Mouse (Mus musculus) forebrain, embryonic 14.5 days (tissue): Measurements from ENCODE around the gene Slc51a. TPM values are rescaled to one million over a fixed set of nuclear protein-coding genes. Genes with fewer than 3 reads are reported as not detected.

Source experiments
- ATAC-seq: fragments of 200-750 bp; cut with Nextera tagmentation; 2 replicates; pipeline ENCODE4 v1.8.0; 2017; ENCODE audit warnings: mild to moderate bottlenecking, moderate library complexity
- DNase-seq: peaks from one replicate; pipeline ENCODE4 v3.0.0-alpha.2; 2015; ENCODE audit warnings: low spot score
- H3K27ac ChIP-seq: fragments of 300-500 bp; sonication (generic); 2 replicates; pipeline ENCODE4 v1.5.1; 2014; ENCODE audit warnings: low read depth, mild to moderate bottlenecking, control low read depth, low read length, moderate library complexity
- H3K27me3 ChIP-seq: fragments of 300-500 bp; sonication (generic); replicated peaks from 2 replicates; pipeline ENCODE4 v1.6.1; 2014; ENCODE audit warnings: low read length, control low read depth, mixed read lengths; ENCODE audit not compliant: control insufficient read depth, insufficient read depth
- H3K36me3 ChIP-seq: fragments of 300-500 bp; sonication (generic); 2 replicates; pipeline ENCODE4 v1.6.1; 2014; ENCODE audit warnings: low read length, control low read depth; ENCODE audit not compliant: control insufficient read depth, insufficient read depth
- H3K4me1 ChIP-seq: fragments of 300-500 bp; sonication (generic); 2 replicates; pipeline ENCODE4 v1.6.1; 2014; ENCODE audit warnings: antibody characterized with exemption, low read length, control low read depth; ENCODE audit not compliant: control insufficient read depth, insufficient read depth
- H3K4me2 ChIP-seq: fragments of 300-500 bp; sonication (generic); 2 replicates; pipeline ENCODE4 v1.6.1; 2014; ENCODE audit warnings: mild to moderate bottlenecking, control low read depth, low read length
- H3K4me3 ChIP-seq: fragments of 300-500 bp; sonication (generic); 2 replicates; pipeline ENCODE4 v1.5.1; 2014; ENCODE audit warnings: low read depth, low read length, control low read depth
- H3K9ac ChIP-seq: fragments of 300-500 bp; sonication (generic); 2 replicates; pipeline ENCODE4 v1.6.1; 2014; ENCODE audit warnings: mild to moderate bottlenecking, low read length, control low read depth, moderate library complexity
- H3K9me3 ChIP-seq: fragments of 300-500 bp; sonication (generic); replicated peaks from 2 replicates; pipeline ENCODE4 v1.6.1; 2016; ENCODE audit warnings: low read length, control low read depth, mixed read lengths; ENCODE audit not compliant: control insufficient read depth
- WGBS: fragments of 180-500 bp; shearing (Covaris S2); extraction: QIAGEN DNeasy Blood & Tissue Kit; methylation state at CpG from one replicate; pipeline ENCODE4 v1.1.7; 2014; 5-methylcytosine and 5-hydroxymethylcytosine counted together
- polyA plus RNA-seq: library from polyadenylated mRNA; unstranded; fragments of >200 nt; fragmentation: Nextera tagmentation; extraction: Ambion mirVana; gene quantifications from 2 replicates; pipeline ENCODE4 v1.2.1, GENCODE M21; 2014

Gene Slc51a
- polyA plus RNA-seq, 1 experiment from 2014 or later, result 0.20 TPM

- no peak overlapping the region for H3K9ac ChIP-seq
- no peak overlapping the region for H3K27ac ChIP-seq
- no peak overlapping the region for H3K4me3 ChIP-seq
- H3K9me3 ChIP-seq, result no peaks in the 10 kb centered on the region
- H3K4me1 ChIP-seq, result no peaks in the 10 kb centered on the region
- ATAC-seq (no peak), DNase-seq (no peak)
- H3K27me3 ChIP-seq, result no peaks in the 10 kb centered on the region
- WGBS, result 57% methylated on average over 7 of the region's 7 CpGs
- H3K4me2 ChIP-seq, result no peak overlapping the region
- H3K36me3 ChIP-seq, result no peaks in the 10 kb centered on the region
These were observed 3.2 kb downstream of the Slc51a start for GRCm38 (mm10) chr16:32484431-32484871.

GRCm38 (mm10) chr16:32479415-32479814, 8.3 kb downstream of the Slc51a start:
- Histone ChIP-seq H3K9ac (no peak overlapping the region), H3K4me1 (no peaks in the 10 kb centered on the region), H3K9me3 (no peaks in the 10 kb centered on the region), H3K4me2 (no peak overlapping the region), H3K27ac (no peak overlapping the region), H3K27me3 (no peaks in the 10 kb centered on the region), H3K4me3 (no peak overlapping the region), H3K36me3 (no peaks in the 10 kb centered on the region)
- DNase-seq, result no peak
- WGBS, result 78% methylated on average over 2 of the region's 2 CpGs
- ATAC-seq, result no peak

DNA sequence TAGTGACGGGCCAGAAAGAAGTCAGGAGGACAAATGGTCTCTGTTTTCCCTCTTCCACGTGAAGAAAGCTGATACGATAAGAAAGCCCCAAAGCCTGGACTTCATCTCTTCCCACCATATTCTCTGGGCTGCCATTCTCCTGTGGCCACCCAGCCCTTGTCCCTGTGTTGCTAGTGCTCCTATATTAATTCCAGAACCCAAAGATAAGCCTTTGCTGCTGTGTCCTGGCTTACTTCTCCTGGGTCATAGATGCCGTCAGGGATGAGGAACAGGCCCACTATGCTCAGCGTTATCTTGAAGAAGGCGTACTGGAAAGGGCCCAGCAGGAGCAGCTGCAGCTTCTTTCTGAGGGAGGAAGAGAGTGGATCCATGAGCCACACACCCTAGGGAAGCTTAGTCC, 10.4 kb downstream of the Slc51a start:
- DNase-seq, result no peak
- H3K4me1 ChIP-seq, result no peaks in the 10 kb centered on the region
- H3K9me3 ChIP-seq, result no peaks in the 10 kb centered on the region
- no peak overlapping the region for H3K27ac ChIP-seq
- 94% methylated on average over 6 of the region's 6 CpGs for WGBS
- no peak overlapping the region for H3K4me3 ChIP-seq
- no peak for ATAC-seq
- H3K9ac ChIP-seq, result no peak overlapping the region
- H3K4me2 ChIP-seq, result no peak overlapping the region
- no peaks in the 10 kb centered on the region for H3K27me3 ChIP-seq
- H3K36me3 ChIP-seq, result peaks cover 7% of the 10 kb centered on the region

- ATAC-seq, result no peak
- Histone ChIP-seq H3K4me1 (no peaks in the 10 kb centered on the region), H3K9ac (no peak overlapping the region), H3K36me3 (peaks cover 46% of the 10 kb centered on the region), H3K27ac (no peak overlapping the region), H3K4me2 (no peak overlapping the region), H3K4me3 (no peak overlapping the region), H3K27me3 (no peaks in the 10 kb centered on the region), H3K9me3 (no peaks in the 10 kb centered on the region)
- 81% methylated on average over 7 of the region's 7 CpGs for WGBS
- DNase-seq, result no peak
These were observed 15.2 kb downstream of the Slc51a start for GRCm38 (mm10) chr16:32472276-32473015.

- H3K27ac ChIP-seq, result no peak overlapping the region
- ATAC-seq, result no peak
These were observed 18.1 kb downstream of the Slc51a start for GRCm38 (mm10) chr16:32469404-32470105.

DNA sequence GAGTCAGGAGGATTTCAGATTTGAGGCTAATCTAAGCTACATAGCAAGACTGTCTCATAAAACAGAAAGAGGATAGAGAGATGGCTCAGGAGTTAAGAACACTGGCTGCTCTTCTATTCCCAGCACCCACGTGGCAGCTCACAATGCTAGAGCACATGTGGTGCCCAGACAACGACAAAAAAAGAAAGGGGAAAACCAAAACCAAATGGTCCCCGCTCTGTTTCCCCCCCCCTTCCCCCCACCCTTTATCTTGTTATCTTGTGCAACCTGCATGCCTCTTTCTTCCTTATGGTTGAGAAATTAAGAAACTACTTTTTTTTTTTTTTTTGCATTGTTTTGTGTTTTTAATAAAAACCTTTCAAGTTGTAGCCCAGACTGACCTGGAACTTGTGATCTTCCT, 19.2 kb downstream of the Slc51a start:
- 78% methylated on average over 3 of the region's 3 CpGs for WGBS
- DNase-seq (no peak), ATAC-seq (no peak)
- no peak overlapping the region for H3K4me2 ChIP-seq
- H3K36me3 ChIP-seq, result peaks cover 61% of the 10 kb centered on the region
- no peak overlapping the region for H3K9ac ChIP-seq
- no peak overlapping the region for H3K4me3 ChIP-seq
- H3K27me3 ChIP-seq, result no peaks in the 10 kb centered on the region
- no peaks in the 10 kb centered on the region for H3K4me1 ChIP-seq
- no peaks in the 10 kb centered on the region for H3K9me3 ChIP-seq
- no peak overlapping the region for H3K27ac ChIP-seq

More at GRCm38 (mm10) chr16:32469404-32470105, 18.1 kb downstream of the Slc51a start:
- no peaks in the 10 kb centered on the region for H3K27me3 ChIP-seq
- H3K4me1 ChIP-seq, result no peaks in the 10 kb centered on the region
- no peak overlapping the region for H3K4me3 ChIP-seq
- peaks cover 55% of the 10 kb centered on the region for H3K36me3 ChIP-seq
- H3K9ac ChIP-seq, result no peak overlapping the region
- no peak for DNase-seq
- 85% methylated on average over 5 of the region's 5 CpGs for WGBS
- no peaks in the 10 kb centered on the region for H3K9me3 ChIP-seq
- H3K4me2 ChIP-seq, result no peak overlapping the region

GRCm38 (mm10) chr16:32464908-32465307, 22.8 kb downstream of the Slc51a start:
- H3K4me2 ChIP-seq, result no peak overlapping the region
- no CpG with 5 or more reads among the region's 1 CpGs for WGBS
- no peaks in the 10 kb centered on the region for H3K27me3 ChIP-seq
- ATAC-seq (no peak), DNase-seq (no peak)
- no peaks in the 10 kb centered on the region for H3K4me1 ChIP-seq
- no peak overlapping the region for H3K27ac ChIP-seq
- H3K4me3 ChIP-seq, result no peak overlapping the region
- H3K9me3 ChIP-seq, result no peaks in the 10 kb centered on the region
- H3K9ac ChIP-seq, result no peak overlapping the region
- H3K36me3 ChIP-seq, result peaks cover 33% of the 10 kb centered on the region

GRCm38 (mm10) chr16:32463426-32463825, 24.3 kb downstream of the Slc51a start:
- Histone ChIP-seq H3K4me3 (no peak overlapping the region), H3K9ac (no peak overlapping the region), H3K4me2 (no peak overlapping the region), H3K36me3 (peaks cover 24% of the 10 kb centered on the region; the same call in 1 of the 2 replicates), H3K4me1 (no peaks in the 10 kb centered on the region), H3K27me3 (no peaks in the 10 kb centered on the region), H3K27ac (no peak overlapping the region), H3K9me3 (no peaks in the 10 kb centered on the region)
- DNase-seq (no peak), ATAC-seq (no peak)
- 97% methylated on average over 2 of the region's 2 CpGs for WGBS

DNA sequence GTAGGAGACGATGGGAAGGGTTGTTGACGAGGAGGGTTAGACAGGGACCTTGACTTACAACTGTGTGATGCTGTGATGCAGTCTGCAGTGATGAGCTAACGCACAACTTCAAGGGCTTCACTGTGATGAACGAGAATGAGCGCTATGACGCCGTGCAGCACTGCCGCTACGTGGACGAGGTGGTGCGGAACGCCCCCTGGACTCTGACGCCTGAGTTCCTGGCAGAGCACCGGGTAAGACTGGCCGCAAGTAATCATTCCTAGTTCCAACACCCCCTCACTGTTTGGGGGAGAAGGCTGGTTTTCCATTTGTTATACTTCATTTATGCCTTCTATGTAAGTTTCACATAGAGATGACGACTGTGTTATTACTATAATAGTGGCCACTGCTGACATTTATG, 24.7 kb downstream of the Slc51a start:
- Histone ChIP-seq H3K4me1 (no peaks in the 10 kb centered on the region), H3K36me3 (peaks cover 20% of the 10 kb centered on the region; the same call in 1 of the 2 replicates), H3K4me3 (no peak overlapping the region), H3K27ac (no peak overlapping the region), H3K4me2 (no peak overlapping the region), H3K27me3 (no peaks in the 10 kb centered on the region), H3K9ac (no peak overlapping the region), H3K9me3 (no peaks in the 10 kb centered on the region)
- DNase-seq, result no peak
- 95% methylated on average over 16 of the region's 16 CpGs for WGBS
- no peak for ATAC-seq
